Mouse (Mus musculus): ENCODE data around the gene Ubald1. TPM values are rescaled to one million over a fixed set of nuclear protein-coding genes. Genes with fewer than 3 reads are reported as not detected.

Gene Ubald1
- polyA plus RNA-seq, 1 experiment from 2014 or later: 31.5 TPM

GRCm38 (mm10) chr16:4837631-4838030 lies 42.5 kb downstream of the Ubald1 start:
- Histone ChIP-seq H3K4me3 (replicated peaks) (no peak overlapping the region), H3K9me3 (no peaks in the 10 kb centered on the region), H3K4me2 (no peak overlapping the region), H3K27me3 (no peaks in the 10 kb centered on the region), H3K27ac (no peak overlapping the region), H3K9ac (replicated peaks) (no peak overlapping the region), H3K36me3 (no peaks in the 10 kb centered on the region), H3K4me1 (replicated peaks) (no peaks in the 10 kb centered on the region)
- no peak for ATAC-seq (ENCODE audit: insufficient number of reproducible peaks, insufficient read depth, low FRiP score, low TSS enrichment, low read depth)
- WGBS: 79% methylated on average over 3 of the region's 3 CpGs

GRCm38 (mm10) chr16:4835191-4835590 lies 44.9 kb downstream of the Ubald1 start, which contains the start of gene 4930562C15Rik:
Gene 4930562C15Rik, plus strand, starts transcription at chr16:4835416.
- H3K4me1 ChIP-seq (replicated peaks): no peaks in the 10 kb centered on the region
- H3K9me3 ChIP-seq: no peaks in the 10 kb centered on the region
- H3K27ac ChIP-seq: no peak within 1 kb of the TSS
- no peaks in the 10 kb centered on the region for H3K36me3 ChIP-seq
- ATAC-seq (ENCODE audit: insufficient number of reproducible peaks, insufficient read depth, low FRiP score, low TSS enrichment, low read depth): no peak
- H3K4me3 ChIP-seq (replicated peaks): no peak within 1 kb of the TSS
- no peak within 1 kb of the TSS for H3K4me2 ChIP-seq
- H3K9ac ChIP-seq (replicated peaks): no peak within 1 kb of the TSS
- no peaks in the 10 kb centered on the region; the same call in 1 of the 2 replicates for H3K27me3 ChIP-seq
- WGBS: 84% methylated on average over 3 of the region's 3 CpGs

DNA sequence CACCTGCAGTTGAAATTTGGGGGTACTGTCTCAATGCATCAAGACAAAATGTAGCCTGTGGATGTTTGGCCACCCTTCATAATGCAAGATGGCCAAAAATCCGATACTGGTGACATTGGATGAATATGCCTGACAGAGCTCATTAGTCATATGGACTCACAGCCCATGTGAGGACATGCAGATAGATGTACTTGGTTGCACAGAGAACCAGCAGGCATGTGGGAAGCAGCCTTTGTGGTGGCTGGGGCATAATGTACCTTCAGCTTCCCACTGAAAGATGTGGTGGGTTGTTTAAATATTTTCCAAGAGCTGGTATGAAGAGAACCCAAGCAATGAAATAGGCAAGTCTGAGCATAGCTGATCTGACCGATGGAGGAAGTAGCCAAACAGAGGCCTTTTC lies 46.3 kb downstream of the Ubald1 start:
- ATAC-seq (ENCODE audit: insufficient number of reproducible peaks, insufficient read depth, low FRiP score, low TSS enrichment, low read depth): no peak
- Histone ChIP-seq H3K4me1 (replicated peaks) (no peaks in the 10 kb centered on the region), H3K9ac (replicated peaks) (no peak overlapping the region), H3K4me3 (replicated peaks) (no peak overlapping the region), H3K27ac (no peak overlapping the region), H3K36me3 (no peaks in the 10 kb centered on the region), H3K4me2 (no peak overlapping the region), H3K27me3 (no peaks in the 10 kb centered on the region; the same call in 1 of the 2 replicates), H3K9me3 (no peaks in the 10 kb centered on the region)
- WGBS: 71% methylated on average over 2 of the region's 2 CpGs

- Histone ChIP-seq H3K4me3 (replicated peaks) (no peak overlapping the region), H3K27me3 (no peaks in the 10 kb centered on the region; the same call in 1 of the 2 replicates), H3K27ac (no peak overlapping the region), H3K4me2 (no peak overlapping the region), H3K36me3 (no peaks in the 10 kb centered on the region), H3K9me3 (no peaks in the 10 kb centered on the region), H3K9ac (replicated peaks) (no peak overlapping the region), H3K4me1 (replicated peaks) (no peaks in the 10 kb centered on the region)
- no peak for ATAC-seq (ENCODE audit: insufficient number of reproducible peaks, insufficient read depth, low FRiP score, low TSS enrichment, low read depth)
- WGBS: 69% methylated on average over 15 of the region's 15 CpGs
Observed at GRCm38 (mm10) chr16:4831650-4832419, 48.3 kb downstream of the Ubald1 start.

DNA sequence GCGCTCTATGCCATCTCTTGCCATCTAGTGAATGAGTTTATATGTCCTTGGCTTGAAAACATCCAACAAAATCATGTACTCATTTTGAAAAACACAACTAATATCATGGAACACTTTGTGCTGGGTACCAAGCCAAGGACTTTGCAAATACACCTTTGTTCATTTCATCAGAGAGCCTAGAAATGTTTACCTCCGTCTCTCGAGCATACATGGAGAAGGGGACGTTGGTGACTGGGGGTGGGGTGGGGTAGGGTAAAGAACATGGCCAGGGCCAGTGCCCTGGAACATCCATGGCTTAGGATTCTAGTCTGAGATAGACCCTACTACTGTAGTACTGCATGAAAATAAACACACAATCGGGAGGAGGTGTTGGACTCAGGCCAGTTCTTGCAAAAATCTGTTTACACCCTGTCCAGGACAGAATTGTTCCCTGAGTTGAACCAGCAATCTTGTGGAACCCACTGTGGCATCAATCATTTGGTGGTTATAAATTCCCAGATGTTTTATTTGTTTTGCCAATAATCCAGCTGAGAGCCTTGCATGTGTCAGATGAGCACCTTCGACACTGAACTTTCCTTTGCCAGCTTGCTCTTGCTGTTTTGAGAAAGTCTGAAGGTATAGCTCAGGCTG lies 50.7 kb downstream of the Ubald1 start:
- no peaks in the 10 kb centered on the region for H3K9me3 ChIP-seq
- no peak overlapping the region for H3K4me2 ChIP-seq
- H3K4me1 ChIP-seq (replicated peaks): no peaks in the 10 kb centered on the region
- H3K27me3 ChIP-seq: no peaks in the 10 kb centered on the region; the same call in 1 of the 2 replicates
- no peak overlapping the region for H3K9ac ChIP-seq (replicated peaks)
- H3K4me3 ChIP-seq (replicated peaks): no peak overlapping the region
- no peak overlapping the region for H3K27ac ChIP-seq
- no peak for ATAC-seq (ENCODE audit: insufficient number of reproducible peaks, insufficient read depth, low FRiP score, low TSS enrichment, low read depth)
- WGBS: 82% methylated on average over 6 of the region's 6 CpGs
- H3K36me3 ChIP-seq: no peaks in the 10 kb centered on the region

GRCm38 (mm10) chr16:4827639-4828038 lies 52.5 kb downstream of the Ubald1 start:
- H3K4me2 ChIP-seq: no peak overlapping the region
- no peaks in the 10 kb centered on the region; the same call in 1 of the 2 replicates for H3K27me3 ChIP-seq
- no peak for ATAC-seq (ENCODE audit: insufficient number of reproducible peaks, insufficient read depth, low FRiP score, low TSS enrichment, low read depth)
- H3K4me1 ChIP-seq (replicated peaks): no peaks in the 10 kb centered on the region
- H3K27ac ChIP-seq: no peak overlapping the region
- H3K9ac ChIP-seq (replicated peaks): no peak overlapping the region
- H3K4me3 ChIP-seq (replicated peaks): no peak overlapping the region
- 91% methylated on average over 5 of the region's 5 CpGs for WGBS
- H3K9me3 ChIP-seq: no peaks in the 10 kb centered on the region
- no peaks in the 10 kb centered on the region for H3K36me3 ChIP-seq

Other genes with a start within 250 kb of the Ubald1 start
- 29.4 and 30.4 TPM in 2 replicates for gene Vasn, start 240.4 kb downstream of the Ubald1 start, polyA plus RNA-seq (2016; fragmentation: Nextera tagmentation; extraction: Ambion mirVana)
- 55.1 and 58.0 TPM in 2 replicates for gene Dnaja3, start 240.3 kb downstream of the Ubald1 start, polyA plus RNA-seq (2016; fragmentation: Nextera tagmentation; extraction: Ambion mirVana)
- gene Coro7, start 200.5 kb downstream of the Ubald1 start, polyA plus RNA-seq (2016; fragmentation: Nextera tagmentation; extraction: Ambion mirVana): 18.6 and 19.6 TPM in 2 replicates
- gene Nmral1, start 161.0 kb downstream of the Ubald1 start, polyA plus RNA-seq (2016; fragmentation: Nextera tagmentation; extraction: Ambion mirVana): 179 and 191 TPM in 2 replicates
- gene Hmox2, start 154.0 kb downstream of the Ubald1 start, polyA plus RNA-seq (2016; fragmentation: Nextera tagmentation; extraction: Ambion mirVana): 102 and 106 TPM in 2 replicates
- gene Cdip1, start 90.0 kb downstream of the Ubald1 start, polyA plus RNA-seq (2016; fragmentation: Nextera tagmentation; extraction: Ambion mirVana): 90.1 and 93.3 TPM in 2 replicates
- gene 4930562C15Rik, start 44.9 kb downstream of the Ubald1 start, polyA plus RNA-seq (2016; fragmentation: Nextera tagmentation; extraction: Ambion mirVana): 0.46 and 0.58 TPM in 2 replicates
- 87.1 and 87.5 TPM in 2 replicates for gene Mgrn1, start 5.9 kb upstream of the Ubald1 start, polyA plus RNA-seq (2016; fragmentation: Nextera tagmentation; extraction: Ambion mirVana)
- 168 and 171 TPM in 2 replicates for gene Nudt16l1, start 58.4 kb upstream of the Ubald1 start, polyA plus RNA-seq (2016; fragmentation: Nextera tagmentation; extraction: Ambion mirVana)
- gene Anks3, start 83.9 kb upstream of the Ubald1 start, polyA plus RNA-seq (2016; fragmentation: Nextera tagmentation; extraction: Ambion mirVana): 63.0 and 67.6 TPM in 2 replicates
- 0.08 TPM in 1 of 2 replicates, not detected in the other for gene Sept12, start 117.5 kb upstream of the Ubald1 start, polyA plus RNA-seq (2016; fragmentation: Nextera tagmentation; extraction: Ambion mirVana)
- 1.6 and 4.3 TPM in 2 replicates for gene Smim22, start 127.0 kb upstream of the Ubald1 start, polyA plus RNA-seq (2016; fragmentation: Nextera tagmentation; extraction: Ambion mirVana)
- gene Rogdi, start 133.2 kb upstream of the Ubald1 start, polyA plus RNA-seq (2016; fragmentation: Nextera tagmentation; extraction: Ambion mirVana): 71.5 and 74.3 TPM in 2 replicates
- gene Glyr1, start 169.5 kb upstream of the Ubald1 start, polyA plus RNA-seq (2016; fragmentation: Nextera tagmentation; extraction: Ambion mirVana): 168 and 174 TPM in 2 replicates
- 26.8 and 27.0 TPM in 2 replicates for gene Ubn1, start 169.7 kb upstream of the Ubald1 start, polyA plus RNA-seq (2016; fragmentation: Nextera tagmentation; extraction: Ambion mirVana)

Measured in limb, embryonic 12.5 days (tissue).